Mouse (Mus musculus): ENCODE measurements around the gene Gm4724.
"Not testable (repeated sequence)": the region's sequence is repeated elsewhere in the genome, so short reads cannot be mapped to it uniquely, and the experiment has no call there.

Gm4724 gene

GRCm38 (mm10) chr2:175435707-175436106 is at the start of gene Gm4724:
Gm4724 (minus strand) TSS chr2:175435807.
- not testable (repeated sequence) for DNase-seq

- not testable (repeated sequence) for DNase-seq
These were observed 34.1 kb upstream of the Gm4724 start, which contains the start of gene Zfp965 for GRCm38 (mm10) chr2:175469685-175470084. Zfp965 (plus strand) TSS chr2:175469985.

All from lung, adult 18-20 months (tissue).